Mouse (Mus musculus) layer of hippocampus, postnatal 25 days (tissue): Measurements from ENCODE around the gene Slfn8. TPM values are rescaled to one million over a fixed set of nuclear protein-coding genes. Genes with fewer than 3 reads are reported as not detected.
"Not testable (repeated sequence)": the region's sequence is repeated elsewhere in the genome, so short reads cannot be mapped to it uniquely, and the experiment has no call there.

Experiments
- DNase-seq, 2 experiments: peaks; one replicate each; pipeline ENCODE4 v3.0.0; 2022; ENCODE audit warnings: mixed read lengths in 2 of 2, low spot score in 1 of 2; ENCODE audit errors: extremely low spot score in 1 of 2
- total RNA-seq, 2 experiments: library from RNA; stranded (reverse); gene quantifications; 2 replicates each; pipeline ENCODE4 v1.2.3; 2021

Gene Slfn8
- total RNA-seq, 2 experiments from 2014 or later, result 0.20 to 0.40 TPM

- DNase-seq, result no peak
Observed at GRCm38 (mm10) chr11:83013356-83013755, 7.3 kb downstream of the Slfn8 start.

- DNase-seq, result peak in 1 of 2 experiments; percentile 18
Observed at GRCm38 (mm10) chr11:82991469-82992166, 29.0 kb downstream of the Slfn8 start, which contains the start of gene Slfn9. Gene Slfn9, minus strand, starts transcription at chr11:82991830.

- DNase-seq, result not testable (repeated sequence)
Observed at GRCm38 (mm10) chr11:82990612-82991385, 29.8 kb downstream of the Slfn8 start.

- DNase-seq, result no peak
Observed at GRCm38 (mm10) chr11:82989357-82989756, 31.3 kb downstream of the Slfn8 start.

GRCm38 (mm10) chr11:82987621-82988020 lies 33.0 kb downstream of the Slfn8 start:
- DNase-seq, result no peak

GRCm38 (mm10) chr11:82983193-82983592 lies 37.4 kb downstream of the Slfn8 start:
- DNase-seq, result no peak

- DNase-seq, result not testable (repeated sequence)
Observed at GRCm38 (mm10) chr11:82982409-82982808, 38.2 kb downstream of the Slfn8 start.

GRCm38 (mm10) chr11:82973916-82974315 lies 46.7 kb downstream of the Slfn8 start:
- DNase-seq, result no peak

GRCm38 (mm10) chr11:82971590-82971974 lies 49.0 kb downstream of the Slfn8 start:
- no peak for DNase-seq

GRCm38 (mm10) chr11:82970712-82971589 lies 49.7 kb downstream of the Slfn8 start:
- DNase-seq, result peak; percentile 13 to 28

- DNase-seq, result no peak
Observed at GRCm38 (mm10) chr11:82962215-82962614, 58.4 kb downstream of the Slfn8 start.

GRCm38 (mm10) chr11:82961743-82962142 lies 58.9 kb downstream of the Slfn8 start:
- DNase-seq, result no peak

- DNase-seq, result no peak
Observed at GRCm38 (mm10) chr11:82959613-82960012, 61.0 kb downstream of the Slfn8 start.

- no peak for DNase-seq
Observed at GRCm38 (mm10) chr11:82956925-82957324, 63.7 kb downstream of the Slfn8 start.

GRCm38 (mm10) chr11:82954631-82955030 lies 66.0 kb downstream of the Slfn8 start:
- no peak for DNase-seq

- DNase-seq, result no peak
Observed at GRCm38 (mm10) chr11:82952612-82953542, 67.7 kb downstream of the Slfn8 start.
